Mouse (Mus musculus) midbrain, embryonic 10.5 days (tissue): Measurements from ENCODE around the gene Slc25a13. TPM values are rescaled to one million over a fixed set of nuclear protein-coding genes. Genes with fewer than 3 reads are reported as not detected.
A peak's percentile ranks its signal among the peaks of the same experiment; 100 is the strongest.

ENCODE experiments used
- DNase-seq: peaks from one replicate; pipeline ENCODE4 v3.0.0-alpha.2; 2017; ENCODE audit warnings: low spot score
- H3K27ac ChIP-seq: fragments of 300-500 bp; sonication (generic); replicated peaks from 2 replicates; pipeline ENCODE4 v1.5.1; 2016; ENCODE audit warnings: mild to moderate bottlenecking
- H3K27me3 ChIP-seq: fragments of 300-500 bp; sonication (generic); 2 replicates; pipeline ENCODE4 v1.6.1; 2016; ENCODE audit warnings: low read depth, mild to moderate bottlenecking; ENCODE audit not compliant: poor library complexity, severe bottlenecking
- H3K36me3 ChIP-seq: fragments of 300-500 bp; sonication (generic); 2 replicates; pipeline ENCODE4 v1.6.1; 2016; ENCODE audit warnings: mild to moderate bottlenecking, moderate library complexity
- H3K4me1 ChIP-seq: fragments of 300-500 bp; sonication (generic); 2 replicates; pipeline ENCODE4 v1.6.1; 2016
- H3K4me3 ChIP-seq: fragments of 300-500 bp; sonication (generic); 2 replicates; pipeline ENCODE4 v1.5.1; 2016; ENCODE audit warnings: mild to moderate bottlenecking, moderate library complexity
- H3K9me3 ChIP-seq: fragments of 300-500 bp; sonication (generic); replicated peaks from 2 replicates; pipeline ENCODE4 v1.6.1; 2016; ENCODE audit warnings: mild to moderate bottlenecking
- WGBS: fragments of 180-500 bp; shearing (Covaris S2); methylation state at CpG from one replicate; pipeline ENCODE4 v1.1.7; 2016; 5-methylcytosine and 5-hydroxymethylcytosine counted together
- polyA plus RNA-seq: library from polyadenylated mRNA; unstranded; fragments of >200 nt; fragmentation: Nextera tagmentation; extraction: Ambion mirVana; gene quantifications from 2 replicates; pipeline ENCODE4 v1.2.1, GENCODE M21; 2016

Gene Slc25a13
- polyA plus RNA-seq, 1 experiment from 2014 or later = 47.4 TPM

GRCm38 (mm10) chr6:6027664-6028063 lies 189.3 kb downstream of the Slc25a13 start:
- no peaks in the 10 kb centered on the region for H3K4me1 ChIP-seq
- H3K36me3 ChIP-seq = no peaks in the 10 kb centered on the region
- H3K9me3 ChIP-seq = no peaks in the 10 kb centered on the region
- no peak overlapping the region for H3K27ac ChIP-seq
- whole genome bisulfite sequencing = 90% methylated on average over 6 of the region's 6 CpGs
- no peak for DNase-seq
- no peak overlapping the region for H3K4me3 ChIP-seq
- no peaks in the 10 kb centered on the region for H3K27me3 ChIP-seq

- H3K36me3 ChIP-seq = no peaks in the 10 kb centered on the region
- 39% methylated on average over 6 of the region's 6 CpGs for WGBS
- no peak overlapping the region for H3K27ac ChIP-seq
- H3K4me1 ChIP-seq = no peaks in the 10 kb centered on the region
- no peaks in the 10 kb centered on the region for H3K27me3 ChIP-seq
- no peak overlapping the region for H3K4me3 ChIP-seq
- H3K9me3 ChIP-seq = no peaks in the 10 kb centered on the region
- DNase-seq = no peak
Measured at GRCm38 (mm10) chr6:6023976-6024375, 193.0 kb downstream of the Slc25a13 start.

- Histone ChIP-seq H3K36me3 (no peaks in the 10 kb centered on the region), H3K4me3 (no peak overlapping the region), H3K27me3 (no peaks in the 10 kb centered on the region), H3K4me1 (no peaks in the 10 kb centered on the region), H3K9me3 (no peaks in the 10 kb centered on the region), H3K27ac (no peak overlapping the region)
- no peak for DNase-seq
- 57% methylated on average over 9 of the region's 9 CpGs for WGBS
Measured at GRCm38 (mm10) chr6:6016931-6017330, 200.0 kb downstream of the Slc25a13 start.

GRCm38 (mm10) chr6:6015616-6016015 lies 201.4 kb downstream of the Slc25a13 start:
- H3K4me1 ChIP-seq = no peaks in the 10 kb centered on the region
- WGBS = 88% methylated on average over 15 of the region's 15 CpGs
- H3K36me3 ChIP-seq = no peaks in the 10 kb centered on the region
- H3K9me3 ChIP-seq = no peaks in the 10 kb centered on the region
- H3K4me3 ChIP-seq = no peak overlapping the region
- H3K27ac ChIP-seq = no peak overlapping the region
- no peaks in the 10 kb centered on the region for H3K27me3 ChIP-seq
- DNase-seq = no peak

GRCm38 (mm10) chr6:6011364-6011763 lies 205.6 kb downstream of the Slc25a13 start:
- 84% methylated on average over 2 of the region's 2 CpGs for WGBS
- Histone ChIP-seq H3K4me3 (no peak overlapping the region), H3K27ac (no peak overlapping the region), H3K4me1 (peaks cover 1% of the 10 kb centered on the region), H3K36me3 (no peaks in the 10 kb centered on the region), H3K27me3 (peaks cover 9% of the 10 kb centered on the region), H3K9me3 (no peaks in the 10 kb centered on the region)
- no peak for DNase-seq

- Histone ChIP-seq H3K4me1 (peaks cover 12% of the 10 kb centered on the region), H3K36me3 (no peaks in the 10 kb centered on the region), H3K27me3 (peaks cover 11% of the 10 kb centered on the region), H3K27ac (peak overlapping the region; percentile 76), H3K9me3 (no peaks in the 10 kb centered on the region), H3K4me3 (peak overlapping the region; percentile 64)
- peak; percentile 89 for DNase-seq
- 3% methylated on average over 42 of the region's 42 CpGs for WGBS
Measured at GRCm38 (mm10) chr6:6005762-6006431, 211.1 kb downstream of the Slc25a13 start.

GRCm38 (mm10) chr6:6004756-6005485 lies 212.1 kb downstream of the Slc25a13 start:
- Histone ChIP-seq H3K27me3 (peaks cover 11% of the 10 kb centered on the region), H3K4me3 (no peak overlapping the region), H3K27ac (no peak overlapping the region), H3K4me1 (peaks cover 12% of the 10 kb centered on the region), H3K9me3 (no peaks in the 10 kb centered on the region), H3K36me3 (no peaks in the 10 kb centered on the region)
- DNase-seq = no peak
- WGBS = 78% methylated on average over 12 of the region's 12 CpGs

- Histone ChIP-seq H3K27ac (no peak overlapping the region), H3K36me3 (no peaks in the 10 kb centered on the region), H3K27me3 (peaks cover 9% of the 10 kb centered on the region), H3K4me3 (no peak overlapping the region), H3K9me3 (no peaks in the 10 kb centered on the region), H3K4me1 (peaks cover 17% of the 10 kb centered on the region)
- 90% methylated on average over 3 of the region's 3 CpGs for WGBS
- no peak for DNase-seq
Measured at GRCm38 (mm10) chr6:6002061-6002460, 214.9 kb downstream of the Slc25a13 start.

- H3K27me3 ChIP-seq = no peaks in the 10 kb centered on the region
- no peaks in the 10 kb centered on the region for H3K36me3 ChIP-seq
- no peaks in the 10 kb centered on the region for H3K9me3 ChIP-seq
- no peak overlapping the region for H3K27ac ChIP-seq
- 84% methylated on average over 6 of the region's 6 CpGs for WGBS
- H3K4me3 ChIP-seq = no peak overlapping the region
- peaks cover 5% of the 10 kb centered on the region; the same call in 1 of the 2 replicates for H3K4me1 ChIP-seq
- no peak for DNase-seq
Measured at GRCm38 (mm10) chr6:5997535-5997934, 219.4 kb downstream of the Slc25a13 start.

- Histone ChIP-seq H3K4me3 (no peak overlapping the region), H3K9me3 (no peaks in the 10 kb centered on the region), H3K36me3 (no peaks in the 10 kb centered on the region), H3K4me1 (peaks cover 12% of the 10 kb centered on the region), H3K27me3 (no peaks in the 10 kb centered on the region), H3K27ac (no peak overlapping the region)
- 76% methylated on average over 7 of the region's 7 CpGs for WGBS
- DNase-seq = no peak
Measured at GRCm38 (mm10) chr6:5993056-5993455, 223.9 kb downstream of the Slc25a13 start.

GRCm38 (mm10) chr6:5991817-5992755 lies 224.9 kb downstream of the Slc25a13 start:
- H3K36me3 ChIP-seq = no peaks in the 10 kb centered on the region
- WGBS = 69% methylated on average over 25 of the region's 25 CpGs
- H3K9me3 ChIP-seq = no peaks in the 10 kb centered on the region
- peaks cover 7% of the 10 kb centered on the region for H3K4me1 ChIP-seq
- no peak overlapping the region for H3K27ac ChIP-seq
- no peaks in the 10 kb centered on the region for H3K27me3 ChIP-seq
- DNase-seq = no peak
- H3K4me3 ChIP-seq = no peak overlapping the region

- DNase-seq = no peak
- H3K9me3 ChIP-seq = no peaks in the 10 kb centered on the region
- no peak overlapping the region for H3K27ac ChIP-seq
- no peaks in the 10 kb centered on the region for H3K36me3 ChIP-seq
- H3K27me3 ChIP-seq = no peaks in the 10 kb centered on the region
- H3K4me1 ChIP-seq = peaks cover 7% of the 10 kb centered on the region
- H3K4me3 ChIP-seq = no peak overlapping the region
- 75% methylated on average over 6 of the region's 6 CpGs for WGBS
Measured at GRCm38 (mm10) chr6:5991243-5991642, 225.7 kb downstream of the Slc25a13 start.
